Mouse (Mus musculus) embryonic fibroblast, embryonic 13.5 days (primary cell): ENCODE data around the gene Ccdc171.

Source experiments
- CTCF ChIP-seq: IDR thresholded peaks from 2 replicates; pipeline ENCODE4 v1.5.1; 2011; ENCODE audit warnings: mild to moderate bottlenecking, control low read depth, low read length, moderate library complexity, borderline replicate concordance; ENCODE audit not compliant: insufficient read depth
- POLR2A ChIP-seq: IDR thresholded peaks from 2 replicates; pipeline ENCODE4 v1.6.1; 2011; ENCODE audit warnings: low read depth, mild to moderate bottlenecking, control low read depth, low read length, moderate library complexity

DNA sequence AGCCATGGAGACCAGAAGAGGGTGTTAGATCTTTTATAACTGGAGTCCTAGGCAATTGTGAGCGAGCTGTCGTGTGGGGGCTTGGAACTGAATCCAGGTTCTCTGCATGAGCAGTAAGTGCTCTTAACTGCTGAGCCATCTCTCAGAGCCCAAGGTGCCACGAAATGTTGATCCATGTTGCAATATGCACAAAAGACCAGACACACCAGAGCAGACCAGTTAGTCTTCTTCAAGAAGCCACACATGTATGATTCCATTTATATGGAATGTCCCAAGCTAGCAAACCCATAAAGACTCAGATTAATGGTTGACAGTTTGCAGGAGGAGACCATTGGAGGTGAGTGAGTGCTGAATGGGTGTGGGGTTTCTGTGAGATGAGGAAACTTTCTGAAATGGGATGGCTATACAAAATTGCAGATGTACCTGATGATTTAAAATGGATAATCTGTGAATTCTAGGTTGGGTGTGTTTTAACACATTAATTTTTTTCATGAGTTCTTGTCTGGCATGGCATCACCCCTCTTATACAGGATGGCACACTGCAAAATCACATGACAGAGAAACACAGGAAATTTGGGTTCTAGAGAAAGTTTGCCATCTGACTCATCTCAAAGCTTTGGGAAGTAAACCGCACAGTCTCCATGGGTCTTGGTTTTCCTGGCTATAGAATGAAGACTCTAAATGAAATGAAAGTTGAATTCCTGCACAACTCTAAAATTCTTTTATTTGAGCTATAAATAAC lies 304.5 kb downstream of the Ccdc171 start:
- no peak for TF ChIP-seq CTCF
- TF ChIP-seq POLR2A = no peak
